Mouse (Mus musculus): ENCODE data around the gene Bnip2. TPM values are rescaled to one million over a fixed set of nuclear protein-coding genes. Genes with fewer than 3 reads are reported as not detected.

The Bnip2 gene
- polyA plus RNA-seq (2017; shearing (Covaris generic)) = 10 to 100 TPM; 45.6 to 46.8 TPM

DNA sequence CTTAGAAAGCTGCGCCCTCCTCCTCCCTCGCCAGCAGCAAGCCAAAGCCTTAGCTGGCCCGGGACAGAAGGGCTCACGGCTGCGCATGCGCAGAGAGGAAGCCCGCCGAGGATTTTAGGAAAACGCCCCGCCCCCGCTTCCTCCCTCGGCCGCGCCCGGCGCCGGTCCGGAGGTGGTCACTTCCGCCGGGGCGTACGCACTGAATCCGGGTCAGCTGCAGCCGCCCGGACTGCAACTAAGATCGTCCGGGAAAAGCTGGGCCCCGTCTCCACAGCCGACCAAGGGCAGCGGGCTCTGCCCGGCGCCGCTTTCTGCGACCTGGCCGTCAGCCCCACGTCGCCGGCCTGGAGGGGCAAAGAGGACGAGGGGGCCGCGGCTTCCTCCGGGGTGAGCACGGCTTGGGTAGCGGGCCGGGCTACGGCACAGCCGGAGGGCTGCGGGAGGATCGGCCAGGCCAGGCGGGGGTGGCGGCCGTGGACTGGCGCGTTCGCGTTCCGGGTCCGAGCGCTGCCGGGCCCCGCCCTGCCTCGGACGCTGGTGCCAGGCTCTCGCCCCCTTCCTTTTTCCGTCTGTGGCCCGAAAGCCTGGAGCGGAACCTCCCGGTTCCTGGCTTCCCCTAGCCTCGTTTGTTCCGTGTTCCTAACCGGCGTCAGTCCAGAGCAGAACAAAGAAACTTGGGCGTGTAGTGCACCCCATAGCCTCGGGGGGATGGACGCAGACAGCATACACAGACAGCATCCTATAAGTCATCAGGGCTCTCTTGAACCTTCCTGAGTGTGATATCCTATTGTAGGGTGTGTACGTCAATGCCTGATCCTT, at the start of gene Bnip2:
TSS of gene Bnip2 (plus strand) at position 164 of the 819 bp plus-strand sequence.
- peak; percentile 74 for ATAC-seq

DNA sequence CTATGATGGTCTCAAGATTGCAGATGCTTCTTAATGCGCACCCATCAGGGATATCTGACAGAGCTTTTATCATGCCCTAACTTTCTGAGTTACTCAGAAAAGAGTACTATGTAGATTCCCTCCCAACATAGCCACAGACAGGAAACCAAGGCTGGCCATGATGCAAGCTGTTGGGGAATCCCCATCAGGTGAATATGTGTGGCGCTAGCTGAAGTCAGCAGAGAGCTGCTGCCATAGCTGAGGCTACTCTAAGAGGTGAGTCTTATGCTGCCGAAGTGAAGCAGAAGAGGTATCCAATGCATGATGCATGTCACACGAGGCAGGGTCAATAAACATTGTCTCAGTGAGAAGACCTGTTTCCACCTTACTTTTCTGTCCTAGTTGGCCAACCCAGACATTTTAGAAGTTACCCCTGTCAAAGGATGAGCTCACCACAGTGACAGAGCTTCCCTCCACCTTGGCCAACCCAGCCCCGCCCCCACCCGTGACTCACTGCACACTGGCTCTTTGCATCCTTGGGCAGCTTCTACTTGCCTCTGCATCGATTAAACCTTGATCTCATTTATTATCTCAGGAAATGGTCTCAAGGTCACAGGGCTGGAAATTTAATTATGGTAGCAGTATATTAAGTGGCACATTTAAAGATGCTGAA, 48.3 kb upstream of the Bnip2 start:
- peak; percentile 94 for ATAC-seq

DNA sequence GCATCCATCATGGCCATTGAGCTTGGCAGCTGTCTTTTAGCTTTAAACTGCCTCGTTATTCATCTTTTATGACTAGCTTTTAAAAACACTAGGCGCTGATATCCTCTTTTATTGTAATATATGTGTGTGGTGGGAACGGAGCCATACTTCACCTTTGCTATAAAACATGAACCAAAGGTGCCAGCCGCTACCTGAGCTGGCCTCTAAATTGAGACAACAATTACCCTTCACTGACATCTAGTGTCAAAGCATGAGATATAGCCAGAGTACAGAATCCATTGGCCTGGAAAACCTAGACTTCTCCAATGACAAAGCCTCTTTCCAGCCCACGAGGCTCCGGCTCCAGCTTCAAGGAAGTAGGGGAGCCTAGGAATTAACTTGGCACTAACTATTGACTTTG, 47.7 kb upstream of the Bnip2 start:
- no peak for ATAC-seq

DNA sequence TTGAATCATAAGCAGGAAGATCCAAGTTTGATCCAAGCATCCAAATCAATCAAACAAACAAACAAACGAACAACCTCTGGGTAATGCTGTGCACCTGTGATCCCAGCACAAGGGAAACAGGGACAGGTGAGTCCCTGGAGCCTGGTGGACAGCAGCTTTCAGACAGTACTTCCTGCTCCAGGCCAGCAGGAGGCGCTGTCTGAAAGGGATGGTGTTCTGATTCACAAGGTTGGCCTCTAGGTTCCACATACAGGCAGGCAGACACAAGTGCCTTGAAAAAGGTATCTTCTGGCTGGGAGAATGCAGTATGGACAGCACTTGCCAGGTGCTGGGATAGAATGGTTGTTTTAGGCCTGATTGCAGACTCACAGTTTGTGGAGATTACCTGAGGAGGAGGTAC, 40.3 kb upstream of the Bnip2 start:
- no peak for ATAC-seq

DNA sequence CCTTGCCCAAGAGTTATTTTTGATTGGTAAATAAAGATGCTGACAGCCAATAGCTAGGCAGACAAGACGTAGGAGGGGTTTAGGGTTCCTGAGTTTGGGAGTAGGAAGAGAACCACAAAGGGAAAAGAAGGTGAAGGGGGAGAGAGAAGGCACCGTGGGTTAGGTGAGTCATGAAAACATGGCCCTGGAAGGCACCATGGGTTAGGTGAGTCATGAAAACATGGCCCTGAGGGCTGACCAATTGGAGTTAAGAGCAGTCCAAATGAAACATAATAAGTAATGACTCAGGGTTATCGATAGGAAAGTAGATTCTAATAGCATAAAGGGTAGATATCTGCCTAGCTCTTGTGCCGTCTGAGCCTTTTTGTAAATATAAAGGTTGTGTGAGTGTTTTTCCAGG, 39.6 kb upstream of the Bnip2 start:
- ATAC-seq = no peak

DNA sequence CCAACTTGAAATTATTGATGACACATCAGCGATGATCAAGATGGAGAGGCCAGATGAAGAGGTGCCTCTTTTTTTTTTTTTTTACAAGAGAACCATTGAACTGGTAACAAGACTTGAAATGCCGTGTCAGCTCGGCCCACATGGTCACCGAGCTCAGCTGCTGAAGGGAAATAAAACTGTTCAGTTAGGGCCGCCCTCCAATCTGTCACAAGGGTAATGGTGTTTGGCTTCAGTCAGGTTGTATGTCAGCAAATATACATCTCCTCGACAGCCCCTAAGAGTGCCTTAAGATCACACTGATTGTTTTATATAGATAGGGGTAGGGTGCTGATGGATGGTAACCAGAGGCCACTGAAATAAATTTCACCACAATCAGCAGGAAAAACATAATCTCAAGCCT, 28.3 kb upstream of the Bnip2 start:
- no peak for ATAC-seq

DNA sequence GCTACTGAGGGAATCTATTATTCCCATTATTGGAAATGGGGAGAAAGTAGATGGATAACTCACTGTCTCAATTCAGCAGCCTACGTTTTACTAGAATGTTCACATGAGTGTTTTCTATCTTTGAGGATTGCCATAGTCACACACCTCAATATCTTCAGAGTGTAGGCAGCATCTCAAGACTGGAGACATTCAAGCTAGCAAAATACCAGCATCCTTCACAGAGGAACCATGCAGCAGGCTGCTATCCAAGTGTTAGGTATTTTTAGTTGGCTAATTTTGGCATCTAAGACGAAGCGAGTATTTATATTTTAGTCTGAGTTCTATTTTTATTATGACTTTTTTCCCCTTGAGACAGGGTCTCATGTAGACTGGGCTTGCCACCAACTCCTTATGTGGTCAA, 24.9 kb upstream of the Bnip2 start:
- no peak for ATAC-seq

DNA sequence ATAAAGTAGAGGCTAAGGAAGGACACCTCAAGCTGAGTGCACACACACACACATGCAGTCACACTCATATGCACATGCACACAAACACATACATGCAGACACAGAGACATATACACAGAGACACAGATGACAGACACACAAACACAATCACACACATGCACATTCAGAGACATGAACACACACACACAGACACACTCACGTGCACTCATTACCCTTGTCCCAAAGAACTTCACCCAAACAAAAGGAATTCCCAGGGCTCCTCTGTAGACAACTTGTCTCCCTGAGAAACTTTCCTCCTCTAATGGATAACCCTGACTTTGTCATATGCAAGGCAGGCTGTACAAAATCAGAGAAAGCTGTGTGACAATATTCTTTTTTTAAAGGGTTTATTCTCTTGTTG, 3.7 kb upstream of the Bnip2 start:
- no peak for ATAC-seq

DNA sequence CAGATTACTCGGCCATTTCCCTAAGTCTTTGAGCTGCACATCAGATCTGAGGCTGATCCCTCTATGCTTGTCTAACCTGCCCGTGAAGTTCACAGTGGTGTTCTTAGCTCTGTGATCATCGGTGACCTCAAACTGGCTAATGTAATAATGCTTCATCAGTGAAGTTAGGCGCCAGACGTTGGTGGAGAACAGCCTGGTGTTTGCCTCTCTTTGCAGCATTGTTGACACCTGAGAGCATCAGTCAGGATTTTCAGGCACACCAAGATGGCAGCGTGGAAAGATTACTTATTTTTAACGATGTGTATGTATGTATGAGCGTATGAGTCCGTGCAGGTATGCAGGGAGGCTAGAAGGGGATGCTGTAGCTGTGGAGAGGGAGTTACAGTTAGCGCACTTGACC, 3.2 kb upstream of the Bnip2 start:
- ATAC-seq = no peak

DNA sequence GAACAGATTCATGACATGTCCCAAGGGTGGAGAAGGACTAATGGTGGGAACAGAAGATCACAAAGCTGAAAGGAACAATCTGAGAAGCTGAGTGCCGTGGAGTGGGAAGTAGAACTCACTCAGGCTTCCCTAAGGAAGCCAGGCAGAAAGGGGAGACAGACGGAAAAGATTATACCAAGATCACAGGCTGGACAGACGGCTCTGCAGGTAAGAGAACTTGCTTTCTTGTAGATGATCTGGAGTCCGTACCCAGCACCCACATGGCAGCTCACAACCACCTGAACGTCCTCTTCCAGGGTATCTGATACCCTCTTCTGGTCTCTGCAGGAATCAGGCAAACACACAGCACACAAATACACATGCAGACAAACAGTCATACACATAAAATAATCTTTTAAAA, 2.7 kb upstream of the Bnip2 start:
- ATAC-seq = no peak

DNA sequence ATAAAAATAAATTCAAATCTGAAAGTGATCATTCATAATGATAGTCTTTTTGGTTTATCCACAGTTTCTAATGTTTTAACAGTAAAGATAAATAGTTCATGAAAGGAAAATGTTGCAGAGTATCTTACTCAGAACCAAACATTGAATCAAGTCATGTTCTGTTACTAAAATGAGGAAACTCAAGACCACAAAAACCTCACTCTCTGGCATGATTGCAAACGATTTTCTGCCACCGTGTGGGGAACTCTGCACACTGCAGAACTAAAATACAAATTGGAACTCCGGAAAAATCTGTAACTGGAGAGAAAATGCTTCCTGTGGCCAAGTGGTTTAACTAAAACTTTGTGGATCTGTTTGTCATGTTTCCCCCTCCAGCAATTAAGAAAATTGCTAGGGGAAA, 1.7 kb upstream of the Bnip2 start:
- peak; percentile 53 for ATAC-seq

DNA sequence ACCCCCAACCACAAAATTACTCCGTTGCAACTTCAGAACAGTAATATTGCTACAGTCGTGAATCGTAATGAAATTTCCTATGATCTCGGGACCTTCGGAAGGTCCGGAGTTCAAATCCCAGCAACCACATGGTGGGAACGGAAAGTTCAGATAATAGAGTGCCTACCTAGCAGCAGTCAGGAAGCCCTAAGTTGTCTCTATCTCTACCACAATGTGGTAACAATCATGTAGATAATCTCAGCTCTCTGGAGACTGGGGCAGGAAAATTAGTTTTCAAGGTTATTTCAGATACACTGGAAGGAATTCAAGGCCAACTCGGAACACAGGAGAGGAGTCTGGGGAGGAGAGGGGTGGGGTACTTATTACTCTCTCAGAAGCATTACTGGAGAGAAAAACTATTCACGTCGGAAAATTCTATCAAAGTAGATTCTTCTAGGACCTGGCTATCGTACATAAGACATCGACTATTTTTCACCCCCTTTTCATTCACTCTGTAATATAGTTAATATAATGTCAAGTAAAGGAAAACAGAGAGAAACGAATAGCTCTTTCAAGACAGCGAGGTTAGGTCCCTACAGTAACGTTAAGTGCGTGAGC, 462 bp upstream of the Bnip2 start:
- ATAC-seq = no peak

DNA sequence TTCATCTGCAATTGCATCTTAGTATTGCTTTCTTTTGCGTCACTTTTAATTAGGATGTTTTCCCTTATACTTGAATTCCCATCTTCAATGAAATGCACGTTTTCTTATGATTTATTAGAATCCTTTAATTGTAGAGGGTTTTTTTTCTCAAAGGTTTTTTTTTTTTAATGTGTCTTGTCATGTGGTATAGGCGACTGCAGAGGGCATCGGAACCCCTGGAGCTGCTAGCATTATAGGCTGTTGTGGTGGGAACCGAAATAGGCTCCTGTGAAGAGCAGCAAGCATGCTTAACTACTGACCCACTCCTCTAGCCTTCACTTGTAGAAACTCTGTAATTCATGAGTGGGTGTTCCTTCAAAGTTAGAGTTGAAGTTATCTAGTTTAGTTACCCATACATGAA, 1.1 kb downstream of the Bnip2 start:
- no peak for ATAC-seq

DNA sequence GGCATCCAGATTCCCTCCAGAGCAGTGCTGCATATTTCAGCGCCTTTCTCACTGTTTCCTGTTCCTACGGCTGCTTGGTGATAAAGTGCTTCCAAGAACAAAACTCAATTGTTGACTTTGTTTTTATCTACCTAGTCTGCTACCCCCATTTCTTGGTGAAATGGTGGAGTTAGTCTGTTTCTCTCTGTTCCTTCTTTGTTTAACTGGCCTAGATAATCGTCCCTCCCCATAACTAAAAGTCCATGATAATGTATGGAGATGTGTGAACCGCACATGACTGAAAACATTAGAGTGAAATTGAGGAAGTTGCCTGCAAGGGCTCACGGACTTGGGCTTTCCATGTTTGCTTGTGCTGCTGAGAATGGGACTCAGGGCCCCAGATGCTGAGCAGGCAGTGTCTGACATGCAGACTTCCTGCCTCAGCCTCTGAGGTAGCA, 3.6 kb downstream of the Bnip2 start:
- no peak for ATAC-seq

DNA sequence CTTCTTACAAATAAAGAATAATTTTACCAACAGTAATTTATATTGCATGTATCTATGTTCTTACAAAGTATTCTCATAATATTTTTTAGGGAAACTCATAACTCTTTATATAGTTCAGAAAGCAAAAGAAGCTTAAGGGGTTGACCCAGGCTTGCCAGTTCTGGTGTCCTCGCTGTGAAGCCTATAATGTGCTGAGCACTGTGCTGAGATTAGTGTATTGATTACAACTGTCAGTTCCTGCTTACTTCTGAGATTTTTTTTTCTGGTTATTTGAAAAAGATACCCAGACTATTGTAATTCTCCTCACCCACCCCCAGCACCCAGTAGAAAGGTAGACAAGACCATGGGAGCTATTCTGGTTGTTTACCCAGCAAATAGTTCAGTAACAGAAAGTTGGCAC, 4.2 kb downstream of the Bnip2 start:
- ATAC-seq = no peak

DNA sequence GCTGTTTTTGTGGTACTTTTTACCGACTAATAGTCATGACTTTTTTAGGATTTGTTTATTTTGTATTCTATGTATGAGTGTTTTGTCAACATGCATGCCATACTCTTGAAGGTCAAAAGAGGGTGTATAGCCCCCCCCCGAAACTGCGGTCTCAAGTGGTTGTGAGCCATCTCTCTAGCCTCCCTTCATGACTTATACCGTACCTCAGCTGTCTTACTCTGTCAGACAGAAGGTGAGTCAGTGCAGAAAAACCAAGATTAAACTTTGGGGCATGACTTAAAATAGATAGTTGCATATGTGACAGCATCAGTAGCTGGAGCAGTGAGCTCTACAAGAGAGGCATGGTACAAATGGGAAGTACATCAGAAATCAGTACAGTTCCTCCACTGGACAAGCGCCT, 5.3 kb downstream of the Bnip2 start:
- no peak for ATAC-seq

DNA sequence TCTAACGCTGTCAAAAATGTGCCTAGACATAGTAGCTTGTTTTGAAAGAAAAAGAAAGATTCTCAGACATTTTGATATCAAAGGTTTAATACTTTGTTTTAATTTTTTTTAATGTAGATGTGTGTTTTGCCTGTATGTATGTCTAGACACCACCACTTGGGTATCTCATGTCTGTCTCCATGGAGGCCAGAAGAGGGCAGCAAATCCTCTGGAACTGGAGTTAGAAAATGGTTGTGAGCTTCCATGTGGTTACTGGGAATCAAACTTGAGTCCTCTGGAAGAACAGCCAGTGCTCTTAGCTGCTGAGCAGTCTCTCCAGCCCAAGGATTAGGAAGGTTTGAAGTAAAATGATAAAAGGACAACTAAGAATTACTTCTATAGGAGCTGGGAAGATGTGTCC, 10.1 kb downstream of the Bnip2 start:
- ATAC-seq = no peak

DNA sequence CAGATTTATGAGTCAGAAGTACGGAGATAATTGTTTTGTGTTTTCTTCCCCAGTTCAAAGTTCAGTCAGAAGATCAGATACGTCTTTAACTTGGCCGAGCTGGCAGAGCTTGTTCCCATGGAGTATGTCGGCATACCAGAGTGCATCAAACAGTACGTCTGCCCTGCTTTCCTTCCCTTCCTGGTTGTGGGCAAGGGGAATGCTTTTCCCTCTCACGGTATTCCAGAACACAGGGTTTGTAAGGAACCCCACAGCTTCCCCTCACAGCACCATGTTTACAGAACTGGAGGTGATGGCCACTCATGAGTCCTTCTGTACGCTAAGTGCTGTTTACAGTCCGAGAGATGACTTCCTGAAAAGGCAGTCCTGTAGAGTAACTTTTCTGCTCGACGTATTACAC, 14.2 kb downstream of the Bnip2 start:
- ATAC-seq = no peak

DNA sequence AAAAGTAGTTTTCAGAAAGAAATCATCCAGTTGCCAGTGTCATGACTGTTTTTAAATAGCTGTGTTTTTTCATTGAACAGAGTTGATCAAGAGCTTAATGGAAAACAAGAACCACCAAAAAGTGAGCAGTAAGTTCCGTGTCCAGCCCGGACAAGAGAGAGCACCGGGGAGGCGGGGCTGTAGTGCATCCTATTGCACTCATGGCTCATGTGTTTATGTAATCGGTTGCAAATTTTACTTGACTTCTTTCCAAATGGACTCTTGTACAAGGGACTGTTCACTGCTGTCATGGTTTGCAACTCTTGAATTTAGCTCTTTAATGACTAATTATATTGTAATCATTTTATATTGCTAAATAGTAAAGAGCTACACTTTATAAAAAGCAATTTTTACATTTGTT, 17.7 kb downstream of the Bnip2 start:
- ATAC-seq = no peak

DNA sequence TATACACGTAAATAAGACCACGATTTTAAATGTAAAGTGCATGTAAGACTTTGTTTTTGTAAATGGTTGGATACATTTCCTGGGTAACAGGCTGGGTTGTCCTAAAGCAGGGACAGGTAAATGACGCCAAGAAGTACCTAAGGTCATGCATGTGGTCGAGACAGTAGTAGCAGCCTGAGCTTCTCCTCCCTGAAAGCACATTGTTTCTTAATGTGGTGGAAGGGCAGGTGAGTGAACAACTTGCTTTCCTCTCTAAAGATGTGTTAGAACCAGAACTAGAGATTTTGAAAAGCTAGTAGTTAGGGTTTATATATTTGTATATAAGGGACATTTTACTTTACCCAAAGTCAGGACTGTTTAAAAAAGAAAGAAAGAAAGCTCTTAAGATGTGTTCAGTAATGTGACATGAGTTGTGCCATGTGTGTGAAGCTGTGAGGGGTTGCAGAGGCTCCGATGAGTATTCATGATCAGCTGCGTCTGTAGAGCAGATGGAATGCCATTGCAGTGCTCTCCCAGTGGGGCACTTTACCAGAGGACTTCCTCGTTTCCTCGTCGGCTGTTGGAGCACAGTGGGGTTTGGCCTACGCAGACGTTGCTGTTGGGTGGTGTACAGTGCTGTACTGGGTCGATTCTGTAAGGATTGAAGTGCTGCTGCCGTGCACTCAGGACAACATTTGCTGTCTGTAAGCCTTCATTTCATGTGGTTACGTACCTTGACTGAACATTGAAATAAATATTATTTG, 18.4 kb downstream of the Bnip2 start:
- ATAC-seq = no peak

DNA sequence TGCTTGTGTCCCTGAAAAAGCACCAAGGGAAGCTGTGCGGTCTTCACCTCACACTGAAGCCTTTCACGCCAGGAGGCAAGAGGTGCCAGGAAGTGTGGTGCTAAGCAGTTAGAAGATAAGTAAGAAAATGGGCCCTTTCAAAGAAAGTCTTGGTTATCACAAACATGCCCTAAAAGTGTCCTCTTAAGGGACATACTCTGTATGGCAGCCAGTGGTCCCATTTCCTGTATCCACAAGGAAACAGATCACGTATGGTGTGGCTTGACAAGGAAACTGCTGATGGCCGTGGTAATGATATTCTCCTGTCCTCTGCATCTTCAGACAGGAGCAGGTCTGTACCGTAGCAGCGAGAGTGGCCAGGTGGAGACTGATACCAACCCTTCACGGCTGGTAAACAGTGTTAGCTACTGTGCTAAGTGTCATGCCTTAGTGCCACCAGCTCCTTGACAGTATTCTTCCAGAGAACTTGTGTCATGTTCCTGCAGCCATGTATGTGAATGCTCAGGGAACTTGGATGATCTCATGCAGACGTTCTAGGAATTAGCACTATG, 20.6 kb downstream of the Bnip2 start:
- no peak for ATAC-seq

DNA sequence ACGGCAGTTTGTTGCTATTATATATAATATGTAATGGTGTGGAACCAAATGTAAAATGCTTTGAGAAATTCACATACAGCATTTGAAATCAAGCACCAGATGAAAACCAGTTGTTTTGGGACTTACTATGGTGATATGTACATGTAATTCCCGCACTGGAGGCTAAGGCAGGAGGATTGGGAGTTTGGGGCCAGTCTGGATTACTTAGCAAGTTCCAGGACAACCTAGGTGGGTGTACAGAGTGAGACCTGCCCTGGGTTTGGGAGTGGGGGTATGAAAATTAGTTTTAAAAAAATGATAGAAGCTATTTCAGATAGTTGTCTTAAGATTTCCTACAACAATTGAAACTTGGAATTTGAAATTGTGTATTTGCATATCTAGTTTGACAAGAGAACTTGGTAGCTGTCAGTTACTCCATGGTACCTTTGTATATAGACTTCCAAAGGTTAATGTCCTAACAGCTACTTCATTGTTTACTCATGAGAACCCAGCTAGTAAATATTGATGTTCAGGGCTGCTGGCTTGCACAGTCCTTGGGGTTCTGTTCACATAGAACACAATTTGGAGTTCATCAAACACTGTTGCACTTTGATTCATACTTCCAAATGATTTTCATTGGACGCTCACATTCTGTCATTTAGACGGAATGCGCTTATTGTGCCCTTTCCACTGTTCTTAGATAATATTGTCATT, 21.7 kb downstream of the Bnip2 start:
- ATAC-seq = no peak
